Mouse (Mus musculus): ENCODE measurements around the gene Kif1a. TPM values are rescaled to one million over a fixed set of nuclear protein-coding genes. Genes with fewer than 3 reads are reported as not detected.

Kif1a gene
- polyA plus RNA-seq, 1 experiment from 2014 or later, result 129 TPM

DNA sequence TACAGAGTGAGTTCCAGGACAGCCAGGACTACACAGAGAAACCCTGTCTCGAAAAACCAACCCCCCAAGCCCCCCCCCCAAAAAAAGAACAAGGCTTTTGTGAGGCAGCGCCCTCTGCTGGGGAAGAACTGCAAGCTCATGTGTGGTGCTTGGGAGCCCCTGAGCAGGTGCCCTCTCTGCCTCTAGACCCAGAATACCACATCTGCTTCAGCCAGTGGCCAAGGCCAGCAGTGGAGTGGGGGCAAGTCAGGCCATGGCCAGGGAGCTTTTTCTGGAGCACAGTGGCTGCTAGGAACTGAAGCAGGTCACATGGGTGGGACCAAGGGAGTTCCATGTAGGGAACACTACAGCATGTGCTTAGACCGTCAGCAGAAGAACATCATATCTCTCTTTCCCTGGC lies 91.0 kb downstream of the Kif1a start:
- Histone ChIP-seq H3K9ac (no peak overlapping the region), H3K4me1 (no peaks in the 10 kb centered on the region), H3K27ac (no peak overlapping the region), H3K27me3 (no peaks in the 10 kb centered on the region), H3K4me3 (replicated peaks) (no peak overlapping the region), H3K36me3 (replicated peaks) (peaks cover 3% of the 10 kb centered on the region; the same call in 1 of the 2 replicates), H3K9me3 (no peaks in the 10 kb centered on the region), H3K4me2 (no peak overlapping the region)
- no peak for ATAC-seq (ENCODE audit: low FRiP score)
- WGBS, result 38% methylated on average over 3 of the region's 3 CpGs

DNA sequence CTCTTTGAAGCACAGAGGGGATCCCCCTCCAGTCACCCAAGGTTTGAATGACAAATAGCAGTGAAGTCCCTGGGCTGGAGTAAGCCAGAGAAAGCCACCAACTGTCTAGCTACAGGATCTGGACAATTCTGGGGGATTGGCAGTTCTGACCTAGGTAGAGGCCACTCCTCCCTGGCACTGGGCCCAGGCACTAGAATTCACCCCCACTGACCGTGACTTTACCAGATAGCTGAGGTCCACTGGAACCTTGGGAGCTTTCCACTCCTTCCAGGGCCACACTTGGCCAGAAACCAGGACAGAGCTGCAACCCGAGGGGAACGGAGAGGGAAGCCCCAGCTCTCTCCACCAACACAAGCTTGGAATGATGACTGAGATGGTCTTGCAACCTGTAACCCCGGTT lies 92.6 kb downstream of the Kif1a start:
- Histone ChIP-seq H3K36me3 (replicated peaks) (no peaks in the 10 kb centered on the region), H3K27ac (no peak overlapping the region), H3K27me3 (no peaks in the 10 kb centered on the region), H3K9me3 (no peaks in the 10 kb centered on the region), H3K4me1 (no peaks in the 10 kb centered on the region), H3K9ac (no peak overlapping the region), H3K4me3 (replicated peaks) (no peak overlapping the region), H3K4me2 (no peak overlapping the region)
- ATAC-seq (ENCODE audit: low FRiP score), result no peak
- 84% methylated on average over 4 of the region's 4 CpGs for WGBS

GRCm38 (mm10) chr1:93006061-93006460 lies 95.7 kb downstream of the Kif1a start, which contains the start of gene Aqp12:
TSS of gene Aqp12 (plus strand) at chr1:93006334.
- Histone ChIP-seq H3K4me1 (no peaks in the 10 kb centered on the region), H3K36me3 (replicated peaks) (no peaks in the 10 kb centered on the region), H3K4me3 (replicated peaks) (no peak within 1 kb of the TSS), H3K9ac (no peak within 1 kb of the TSS), H3K27me3 (no peaks in the 10 kb centered on the region), H3K27ac (no peak within 1 kb of the TSS), H3K4me2 (no peak within 1 kb of the TSS), H3K9me3 (no peaks in the 10 kb centered on the region)
- 81% methylated on average over 7 of the region's 7 CpGs for WGBS
- no peak for ATAC-seq (ENCODE audit: low FRiP score)

- H3K27ac ChIP-seq, result no peak overlapping the region
- no peak overlapping the region for H3K9ac ChIP-seq
- H3K36me3 ChIP-seq (replicated peaks), result no peaks in the 10 kb centered on the region
- no peaks in the 10 kb centered on the region for H3K9me3 ChIP-seq
- no peak overlapping the region for H3K4me3 ChIP-seq (replicated peaks)
- no peak for ATAC-seq (ENCODE audit: low FRiP score)
- H3K4me2 ChIP-seq, result no peak overlapping the region
- WGBS, result 81% methylated on average over 2 of the region's 2 CpGs
- H3K27me3 ChIP-seq, result no peaks in the 10 kb centered on the region
- H3K4me1 ChIP-seq, result no peaks in the 10 kb centered on the region
These were observed 108.9 kb downstream of the Kif1a start for GRCm38 (mm10) chr1:92992880-92993279.

DNA sequence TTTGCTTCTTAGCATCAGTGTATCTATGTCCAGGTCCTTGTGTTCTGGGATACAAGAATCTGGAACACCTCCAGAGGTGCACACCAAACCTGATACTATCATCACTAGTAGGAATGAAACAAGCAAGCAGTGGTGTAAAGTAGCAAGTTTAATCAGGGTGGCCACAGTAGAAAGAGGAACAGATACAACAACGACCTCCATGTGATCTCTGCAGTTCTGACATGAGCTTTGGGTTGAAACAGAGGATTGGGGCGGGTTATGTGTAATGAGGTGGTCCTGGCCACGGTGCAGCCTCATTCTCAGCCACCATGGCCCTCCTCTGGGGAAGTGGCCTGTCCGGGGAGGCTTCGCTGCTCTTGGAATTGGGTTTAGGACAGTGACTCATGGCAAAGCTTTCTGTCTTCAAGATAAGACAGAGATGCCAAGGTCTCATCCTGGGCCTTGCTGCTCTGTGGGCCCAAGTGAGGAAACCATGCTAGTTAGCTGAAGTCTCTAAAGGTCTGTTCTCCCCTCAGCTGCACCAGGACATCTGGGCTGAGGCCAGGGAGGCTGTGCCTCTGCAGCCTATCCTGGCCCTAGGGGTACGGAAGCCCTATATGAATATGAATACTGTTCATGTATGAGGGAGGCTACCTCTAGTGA lies 109.4 kb downstream of the Kif1a start:
- no peaks in the 10 kb centered on the region for H3K36me3 ChIP-seq (replicated peaks)
- H3K27me3 ChIP-seq, result no peaks in the 10 kb centered on the region
- H3K27ac ChIP-seq, result no peak overlapping the region
- 81% methylated on average over 6 of the region's 6 CpGs for WGBS
- no peaks in the 10 kb centered on the region for H3K4me1 ChIP-seq
- no peak overlapping the region for H3K4me3 ChIP-seq (replicated peaks)
- ATAC-seq (ENCODE audit: low FRiP score), result no peak
- H3K4me2 ChIP-seq, result no peak overlapping the region
- no peak overlapping the region for H3K9ac ChIP-seq
- no peaks in the 10 kb centered on the region for H3K9me3 ChIP-seq

GRCm38 (mm10) chr1:92989891-92990290 lies 111.9 kb downstream of the Kif1a start:
- H3K4me1 ChIP-seq, result no peaks in the 10 kb centered on the region
- H3K36me3 ChIP-seq (replicated peaks), result no peaks in the 10 kb centered on the region
- 72% methylated on average over 4 of the region's 4 CpGs for WGBS
- no peaks in the 10 kb centered on the region for H3K27me3 ChIP-seq
- no peak for ATAC-seq (ENCODE audit: low FRiP score)
- no peak overlapping the region for H3K9ac ChIP-seq
- no peak overlapping the region for H3K4me2 ChIP-seq
- H3K27ac ChIP-seq, result no peak overlapping the region
- no peaks in the 10 kb centered on the region for H3K9me3 ChIP-seq
- no peak overlapping the region for H3K4me3 ChIP-seq (replicated peaks)

GRCm38 (mm10) chr1:92988894-92989293 lies 112.9 kb downstream of the Kif1a start:
- 86% methylated on average over 4 of the region's 4 CpGs for WGBS
- Histone ChIP-seq H3K9ac (no peak overlapping the region), H3K4me2 (no peak overlapping the region), H3K27me3 (no peaks in the 10 kb centered on the region), H3K36me3 (replicated peaks) (no peaks in the 10 kb centered on the region), H3K4me3 (replicated peaks) (no peak overlapping the region), H3K27ac (no peak overlapping the region), H3K4me1 (no peaks in the 10 kb centered on the region), H3K9me3 (no peaks in the 10 kb centered on the region)
- no peak for ATAC-seq (ENCODE audit: low FRiP score)

DNA sequence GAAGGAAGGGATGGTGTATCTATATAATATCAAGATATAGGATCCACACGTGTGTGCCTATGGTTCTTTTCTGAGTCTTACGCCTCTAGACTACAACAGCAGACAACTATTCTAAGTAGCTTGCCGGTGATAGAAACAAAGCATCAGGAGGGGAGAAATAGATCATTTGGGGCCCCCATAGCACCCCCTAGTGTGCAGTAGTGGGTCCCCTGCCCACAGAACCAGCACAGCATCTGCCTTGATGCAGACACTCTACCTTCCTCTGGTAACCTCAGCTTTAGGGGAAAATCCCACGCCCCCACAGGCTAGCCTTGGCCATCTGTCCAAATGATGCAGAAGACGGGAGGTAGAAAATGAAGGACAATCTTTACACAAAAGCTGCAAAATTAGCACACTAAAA lies 116.8 kb downstream of the Kif1a start:
- H3K9me3 ChIP-seq, result no peaks in the 10 kb centered on the region
- no peaks in the 10 kb centered on the region for H3K4me1 ChIP-seq
- H3K27ac ChIP-seq, result no peak overlapping the region
- H3K4me2 ChIP-seq, result no peak overlapping the region
- no peaks in the 10 kb centered on the region for H3K27me3 ChIP-seq
- ATAC-seq (ENCODE audit: low FRiP score), result no peak
- H3K9ac ChIP-seq, result no peak overlapping the region
- 89% methylated on average over 5 of the region's 5 CpGs for WGBS
- no peaks in the 10 kb centered on the region for H3K36me3 ChIP-seq (replicated peaks)
- H3K4me3 ChIP-seq (replicated peaks), result no peak overlapping the region

GRCm38 (mm10) chr1:92982931-92983605 lies 118.7 kb downstream of the Kif1a start:
- WGBS, result 90% methylated on average over 17 of the region's 17 CpGs
- H3K4me1 ChIP-seq, result peaks cover 5% of the 10 kb centered on the region; the same call in 1 of the 2 replicates
- no peak for ATAC-seq (ENCODE audit: low FRiP score)
- H3K4me2 ChIP-seq, result no peak overlapping the region
- no peaks in the 10 kb centered on the region for H3K27me3 ChIP-seq
- no peak overlapping the region for H3K4me3 ChIP-seq (replicated peaks)
- H3K9me3 ChIP-seq, result no peaks in the 10 kb centered on the region
- H3K36me3 ChIP-seq (replicated peaks), result no peaks in the 10 kb centered on the region
- no peak overlapping the region for H3K9ac ChIP-seq
- no peak overlapping the region for H3K27ac ChIP-seq

DNA sequence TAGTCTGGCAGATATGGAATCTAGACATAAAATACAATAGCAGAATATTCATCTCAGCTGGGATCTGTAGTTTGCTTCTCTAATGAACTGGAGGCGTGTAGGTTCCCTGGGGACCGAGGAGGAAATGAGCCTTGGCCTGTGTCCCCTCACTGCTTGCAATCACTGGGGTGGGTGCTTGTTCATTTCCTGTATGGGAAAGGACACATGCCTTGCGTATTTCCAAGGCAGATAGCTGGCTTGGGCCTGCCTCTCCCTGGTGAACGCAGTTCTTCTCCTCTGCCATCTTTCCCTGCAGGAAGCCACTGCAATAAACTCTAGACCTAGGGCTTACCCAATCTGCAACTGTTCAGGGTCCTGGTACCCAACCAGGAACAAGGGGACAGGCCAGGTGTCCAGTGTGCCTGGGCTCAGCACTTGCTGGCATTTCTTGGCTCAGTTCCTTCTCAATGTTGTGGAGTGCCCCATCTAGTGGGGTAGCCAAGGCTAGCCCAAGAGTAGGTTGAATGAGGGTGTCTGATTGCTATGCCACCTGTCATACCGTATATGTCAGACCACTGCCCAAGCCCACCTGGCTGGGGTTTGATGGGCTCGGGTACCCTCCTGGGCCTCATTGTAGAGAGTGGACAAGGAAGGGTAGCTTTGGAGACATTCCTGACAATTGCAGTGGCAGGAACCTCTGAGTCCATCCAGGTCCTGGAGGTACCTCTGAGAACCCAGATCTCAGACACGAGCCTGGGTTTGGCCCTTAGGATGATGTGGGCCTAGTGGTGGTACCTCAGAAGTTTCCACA lies 120.5 kb downstream of the Kif1a start:
- Histone ChIP-seq H3K27me3 (no peaks in the 10 kb centered on the region), H3K4me3 (replicated peaks) (no peak overlapping the region), H3K9ac (no peak overlapping the region), H3K9me3 (no peaks in the 10 kb centered on the region), H3K4me1 (peaks cover 5% of the 10 kb centered on the region; the same call in 1 of the 2 replicates), H3K36me3 (replicated peaks) (no peaks in the 10 kb centered on the region), H3K27ac (no peak overlapping the region), H3K4me2 (no peak overlapping the region)
- WGBS, result 87% methylated on average over 7 of the region's 7 CpGs
- ATAC-seq (ENCODE audit: low FRiP score), result no peak

DNA sequence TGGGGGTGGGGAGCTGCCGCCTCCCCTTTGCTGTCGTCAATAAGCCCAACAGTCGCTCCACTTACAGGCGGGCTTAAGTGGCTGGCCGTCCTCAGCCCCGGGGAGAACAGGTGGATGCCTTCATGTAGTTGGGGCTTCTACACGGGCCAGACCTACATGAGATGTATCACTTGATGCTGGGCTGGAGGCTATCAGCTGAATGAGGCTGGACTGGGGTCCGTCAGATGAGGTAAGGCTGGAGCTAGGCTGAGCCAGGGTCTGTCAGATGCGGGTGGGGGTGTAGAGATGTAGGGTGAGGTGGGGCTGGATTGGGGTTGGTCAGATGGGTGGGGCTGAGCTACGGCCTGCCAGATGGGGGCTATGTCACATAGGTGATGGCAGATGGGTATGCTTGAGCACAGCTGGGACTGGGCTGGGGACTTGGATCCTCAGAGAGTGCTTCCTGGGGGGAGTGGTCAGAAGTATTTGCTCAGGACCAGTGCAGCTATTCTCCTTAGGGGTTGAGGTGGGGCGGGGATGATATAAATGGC lies 122.6 kb downstream of the Kif1a start:
- H3K9ac ChIP-seq, result no peak overlapping the region
- peak; percentile 49; the same call in 1 of the 2 replicates for ATAC-seq (ENCODE audit: low FRiP score)
- no peak overlapping the region for H3K4me3 ChIP-seq (replicated peaks)
- no peaks in the 10 kb centered on the region for H3K9me3 ChIP-seq
- H3K4me2 ChIP-seq, result no peak overlapping the region
- 30% methylated on average over 11 of the region's 11 CpGs for WGBS
- no peak overlapping the region for H3K27ac ChIP-seq
- H3K27me3 ChIP-seq, result no peaks in the 10 kb centered on the region
- H3K36me3 ChIP-seq (replicated peaks), result no peaks in the 10 kb centered on the region
- peaks cover 5% of the 10 kb centered on the region; the same call in 1 of the 2 replicates for H3K4me1 ChIP-seq

GRCm38 (mm10) chr1:92978645-92979044 lies 123.1 kb downstream of the Kif1a start:
- Histone ChIP-seq H3K9me3 (no peaks in the 10 kb centered on the region), H3K4me1 (peaks cover 5% of the 10 kb centered on the region; the same call in 1 of the 2 replicates), H3K4me2 (no peak overlapping the region), H3K27ac (no peak overlapping the region), H3K4me3 (replicated peaks) (no peak overlapping the region), H3K9ac (no peak overlapping the region), H3K36me3 (replicated peaks) (no peaks in the 10 kb centered on the region), H3K27me3 (no peaks in the 10 kb centered on the region)
- no peak for ATAC-seq (ENCODE audit: low FRiP score)
- WGBS, result 54% methylated on average over 7 of the region's 7 CpGs
